Mouse (Mus musculus): Measurements from ENCODE around the gene Gse1. TPM values are rescaled to one million over a fixed set of nuclear protein-coding genes. Genes with fewer than 3 reads are reported as not detected.

Gene Gse1
- total RNA-seq, 1 experiment from 2014 or later = 16.6 TPM

DNA sequence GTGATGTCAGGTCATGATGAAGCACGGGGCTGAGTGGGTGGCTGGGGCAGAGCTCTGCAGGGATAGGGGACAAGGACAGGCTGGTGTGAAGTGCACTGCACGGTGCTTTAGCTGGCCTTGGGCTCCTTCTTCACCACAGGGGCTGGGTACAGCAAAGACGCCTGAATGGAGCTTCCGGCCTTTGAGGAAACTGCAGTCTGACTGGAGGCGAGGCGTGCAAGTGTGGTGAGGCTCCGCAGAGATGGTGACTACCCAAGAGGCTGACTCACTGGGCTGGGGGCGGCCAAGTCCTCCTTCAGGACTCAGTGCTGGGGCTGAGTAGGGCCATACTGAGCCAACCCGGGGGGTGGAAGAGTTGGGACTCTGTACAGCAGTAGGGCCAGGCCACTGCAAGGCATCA is 22.3 kb upstream of the Gse1 start:
- ATAC-seq (replicated peaks in 1 of 2; ENCODE audit: insufficient read depth in 1 of 2, low FRiP score in 2 of 2, low TSS enrichment in 1 of 2, low read depth in 1 of 2, poor library complexity in 2 of 2, severe bottlenecking in 2 of 2) = peak; percentile 25 to 62; a peak in 1 of 4 replicates

DNA sequence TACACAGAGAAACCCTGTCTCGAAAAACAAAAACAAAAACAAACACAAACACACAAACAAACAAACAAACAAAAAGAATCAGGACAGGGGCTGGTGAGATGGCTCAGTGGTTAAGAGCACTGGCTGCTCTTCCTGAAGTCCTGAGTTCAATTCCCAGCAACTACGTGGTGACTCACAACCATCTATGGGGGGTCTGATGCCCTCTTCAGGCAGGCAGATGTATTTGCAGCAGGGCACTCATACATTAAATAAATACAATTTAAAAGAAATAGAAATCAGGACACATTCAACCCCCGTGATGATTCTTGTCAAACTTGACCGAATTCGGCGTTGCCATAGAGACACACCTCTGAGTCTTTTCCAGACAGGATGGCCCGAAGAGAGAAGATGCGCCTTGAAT is 20.9 kb upstream of the Gse1 start:
- ATAC-seq (replicated peaks in 1 of 2; ENCODE audit: insufficient read depth in 1 of 2, low FRiP score in 2 of 2, low TSS enrichment in 1 of 2, low read depth in 1 of 2, poor library complexity in 2 of 2, severe bottlenecking in 2 of 2) = no peak

DNA sequence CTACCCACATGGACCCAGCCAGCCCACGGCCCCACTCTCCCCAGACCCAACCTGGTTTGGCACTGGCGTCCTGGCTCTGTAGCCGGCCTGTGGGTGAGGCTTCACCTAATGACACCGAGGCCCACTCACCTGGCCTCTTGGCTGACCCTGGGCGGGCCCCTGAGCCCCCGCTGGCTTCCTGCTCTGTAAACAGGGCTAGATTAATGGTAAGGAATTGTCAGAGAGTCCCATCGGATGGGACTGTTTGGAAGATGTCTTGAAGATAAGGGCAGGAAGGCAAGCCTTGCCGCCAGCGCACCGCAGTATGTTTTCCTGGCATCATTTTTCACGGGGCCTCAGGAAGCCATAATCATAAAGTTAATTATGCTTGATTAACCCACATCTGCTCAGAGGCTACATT is 20.1 kb upstream of the Gse1 start:
- no peak for ATAC-seq (replicated peaks in 1 of 2; ENCODE audit: insufficient read depth in 1 of 2, low FRiP score in 2 of 2, low TSS enrichment in 1 of 2, low read depth in 1 of 2, poor library complexity in 2 of 2, severe bottlenecking in 2 of 2)

DNA sequence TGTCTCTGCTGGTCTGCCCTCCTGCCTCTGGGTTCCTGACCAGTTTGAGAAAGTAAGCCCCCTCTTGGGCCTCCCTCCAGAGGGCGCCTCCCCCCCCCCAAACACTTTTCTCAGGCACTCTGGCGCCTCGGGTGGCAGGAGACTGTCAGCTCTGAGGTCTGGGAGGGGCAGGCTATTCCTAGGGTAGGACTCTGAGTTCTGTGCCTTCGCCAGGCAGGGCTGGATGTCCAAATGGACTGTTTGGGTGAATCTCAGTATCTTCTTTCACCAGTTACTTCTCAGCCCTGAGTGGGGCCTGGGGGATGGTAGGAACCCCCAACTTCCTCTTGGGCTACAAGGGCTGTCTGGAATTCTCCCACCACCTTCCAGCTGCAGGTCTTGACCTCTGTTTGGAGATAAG is 16.9 kb upstream of the Gse1 start:
- ATAC-seq (replicated peaks in 1 of 2; ENCODE audit: insufficient read depth in 1 of 2, low FRiP score in 2 of 2, low TSS enrichment in 1 of 2, low read depth in 1 of 2, poor library complexity in 2 of 2, severe bottlenecking in 2 of 2) = peak in 1 of 2 experiments; percentile 12; a peak in 1 of 4 replicates

DNA sequence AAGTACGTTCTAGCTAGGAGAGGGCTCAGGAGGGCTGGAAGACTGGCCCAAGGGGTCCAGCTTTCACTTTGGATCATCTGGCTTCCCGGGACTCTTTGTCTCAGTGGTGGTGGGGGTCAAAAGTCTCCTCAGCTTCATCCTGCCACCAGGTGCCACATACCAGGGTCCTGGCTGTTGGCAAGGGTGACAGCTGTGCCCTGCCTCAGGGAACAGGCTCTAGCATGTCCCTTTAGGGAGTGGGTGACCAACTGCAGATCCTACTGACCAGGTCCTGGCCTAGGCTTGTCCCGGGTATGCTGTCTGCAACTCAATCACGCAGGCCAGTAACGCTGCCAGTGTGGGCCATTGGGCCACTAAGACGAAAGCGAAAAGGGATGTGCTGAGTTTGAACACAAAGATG is 15.7 kb upstream of the Gse1 start:
- ATAC-seq (replicated peaks in 1 of 2; ENCODE audit: insufficient read depth in 1 of 2, low FRiP score in 2 of 2, low TSS enrichment in 1 of 2, low read depth in 1 of 2, poor library complexity in 2 of 2, severe bottlenecking in 2 of 2) = no peak

DNA sequence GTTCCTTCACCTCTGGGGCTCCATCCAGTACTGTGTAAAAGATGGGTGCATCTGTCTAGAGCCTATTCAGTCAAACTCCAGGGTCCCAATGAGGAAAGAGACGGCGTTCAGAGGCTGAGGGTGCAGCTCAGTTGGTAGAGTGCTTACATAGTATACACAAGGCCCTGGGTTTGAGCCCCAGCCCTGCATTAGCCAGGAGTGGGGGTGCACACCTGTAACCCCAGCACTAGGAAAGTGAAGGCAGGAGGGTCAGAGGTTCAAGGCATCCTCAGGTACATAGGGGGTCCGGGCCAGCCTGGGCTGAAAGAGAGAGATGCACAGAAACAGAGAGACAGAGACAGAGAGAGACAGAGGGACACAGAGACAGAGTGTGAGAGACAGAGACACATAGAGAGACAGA is 15.0 kb upstream of the Gse1 start:
- no peak for ATAC-seq (replicated peaks in 1 of 2; ENCODE audit: insufficient read depth in 1 of 2, low FRiP score in 2 of 2, low TSS enrichment in 1 of 2, low read depth in 1 of 2, poor library complexity in 2 of 2, severe bottlenecking in 2 of 2)

DNA sequence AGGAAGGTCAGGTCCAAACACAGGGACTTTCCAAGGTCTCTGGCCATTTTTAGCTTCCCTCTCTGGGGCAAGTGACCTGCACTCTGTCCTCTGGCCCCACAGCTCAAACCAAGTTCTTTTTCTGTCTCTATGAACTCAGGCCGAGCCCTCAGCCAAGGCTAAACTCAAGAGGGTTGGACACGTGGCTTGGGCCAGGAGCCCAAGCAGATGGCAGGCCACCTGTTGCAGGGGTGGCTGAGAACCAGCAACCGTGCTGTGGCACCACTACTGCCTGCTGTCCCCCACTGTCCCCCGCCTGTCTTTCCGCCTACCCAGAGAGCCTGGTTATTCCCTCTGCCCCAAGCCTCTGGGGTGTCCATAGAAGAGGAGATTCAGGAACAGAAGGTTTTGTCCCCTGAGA is 14.3 kb upstream of the Gse1 start:
- no peak for ATAC-seq (replicated peaks in 1 of 2; ENCODE audit: insufficient read depth in 1 of 2, low FRiP score in 2 of 2, low TSS enrichment in 1 of 2, low read depth in 1 of 2, poor library complexity in 2 of 2, severe bottlenecking in 2 of 2)

DNA sequence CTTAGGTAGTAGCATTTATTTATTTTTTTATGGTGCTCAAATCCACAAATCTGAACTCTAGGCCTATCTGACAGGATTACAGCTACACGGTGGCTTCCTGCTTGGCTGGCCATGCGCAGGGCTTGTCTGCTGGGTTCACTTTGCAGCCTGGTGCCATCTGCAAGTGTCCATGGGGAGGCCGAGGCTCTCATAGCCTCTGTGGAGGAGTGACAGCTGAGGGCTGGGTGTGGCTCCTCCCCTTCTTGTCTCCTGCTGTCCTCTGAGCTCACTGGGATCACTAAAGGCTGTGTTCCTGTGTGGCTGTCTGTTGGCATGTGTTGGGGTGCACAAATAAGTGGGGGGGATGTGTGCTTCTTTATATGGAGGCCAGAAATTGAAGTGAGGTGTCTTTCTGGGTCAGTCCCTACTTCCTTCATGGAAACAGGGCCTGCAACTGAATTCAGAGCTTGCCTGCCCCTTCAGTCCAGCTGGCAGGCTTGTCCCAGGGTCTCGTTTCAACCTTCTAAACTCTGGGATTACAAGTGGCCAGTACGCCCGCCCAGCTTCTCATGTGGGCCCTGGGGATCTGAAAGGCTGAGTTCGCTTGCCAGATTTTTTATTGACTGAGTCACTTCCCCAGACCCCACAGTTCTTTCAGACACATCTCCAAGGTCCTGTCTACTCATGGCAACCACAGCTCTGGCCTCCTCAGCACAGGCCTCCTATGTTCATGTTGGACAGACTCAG is 12.7 kb upstream of the Gse1 start:
- ATAC-seq (replicated peaks in 1 of 2; ENCODE audit: insufficient read depth in 1 of 2, low FRiP score in 2 of 2, low TSS enrichment in 1 of 2, low read depth in 1 of 2, poor library complexity in 2 of 2, severe bottlenecking in 2 of 2) = no peak

DNA sequence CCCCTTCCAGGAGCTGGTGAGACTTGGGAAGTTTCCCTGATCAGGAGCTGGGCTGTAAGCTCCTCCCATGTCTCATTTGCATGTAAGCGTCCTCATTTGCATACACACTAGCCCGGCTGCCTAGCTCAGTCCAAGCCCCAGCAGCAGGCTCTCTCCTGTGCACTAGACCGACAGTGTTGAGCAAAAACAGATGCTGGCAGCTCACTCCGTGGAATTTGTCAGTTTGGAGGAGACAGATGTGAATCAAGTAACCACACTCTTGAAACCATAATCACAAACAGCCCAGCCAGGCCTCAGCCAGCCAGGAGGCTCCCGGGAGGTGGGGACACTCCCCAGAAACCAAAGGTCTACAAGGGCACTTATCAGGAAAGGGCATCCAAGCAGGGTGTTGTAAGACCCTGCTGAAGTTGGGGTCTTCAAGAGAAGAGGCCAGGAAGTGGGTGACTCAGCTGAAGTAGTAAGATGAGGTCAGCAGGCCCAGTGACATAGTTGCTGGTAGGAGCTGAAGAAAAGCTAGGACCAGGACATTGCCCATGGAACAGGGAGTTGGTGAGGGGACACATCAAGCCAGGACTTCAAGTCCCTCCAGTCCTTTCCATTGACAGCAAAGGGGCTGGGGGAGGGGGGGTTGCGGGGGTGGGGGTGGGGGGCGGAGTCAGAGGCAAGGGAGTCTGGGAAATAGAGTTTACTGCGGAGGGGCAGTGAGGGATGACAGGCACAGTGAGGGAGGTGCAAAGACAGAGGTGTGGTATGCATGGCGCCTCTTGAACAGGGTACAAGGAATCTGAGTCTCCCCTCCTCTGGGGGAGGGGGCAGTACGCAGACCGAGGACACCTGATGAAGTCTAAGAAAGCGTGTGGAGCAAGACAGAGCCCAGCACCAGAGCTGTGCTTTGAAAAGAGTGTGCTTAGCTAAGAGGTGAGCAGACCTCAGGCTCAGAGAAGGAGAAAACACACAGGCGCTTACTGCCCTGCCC is 11.1 kb upstream of the Gse1 start:
- ATAC-seq (replicated peaks in 1 of 2; ENCODE audit: insufficient read depth in 1 of 2, low FRiP score in 2 of 2, low TSS enrichment in 1 of 2, low read depth in 1 of 2, poor library complexity in 2 of 2, severe bottlenecking in 2 of 2) = peak in 1 of 2 experiments; percentile 26; a peak in 1 of 4 replicates

DNA sequence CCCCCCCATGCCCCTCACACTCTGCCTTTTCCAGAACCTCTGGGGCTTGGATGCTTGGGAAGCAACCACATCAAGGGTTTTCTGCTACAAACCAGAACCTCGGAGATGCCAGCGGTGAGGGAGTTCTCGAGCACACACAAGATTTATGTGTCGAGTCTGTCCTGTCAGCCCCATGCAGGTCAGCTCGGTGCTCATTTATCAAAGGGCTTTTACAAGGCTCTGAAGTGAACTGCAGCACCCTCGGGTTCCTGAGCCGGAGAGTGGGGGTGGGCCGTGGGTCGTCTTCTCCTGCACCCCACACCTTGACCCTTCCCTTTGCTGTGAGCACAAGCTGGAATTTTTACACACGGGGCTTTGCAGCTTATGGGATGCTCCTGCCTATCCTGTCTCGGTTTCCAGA is 5.7 kb upstream of the Gse1 start:
- no peak for ATAC-seq (replicated peaks in 1 of 2; ENCODE audit: insufficient read depth in 1 of 2, low FRiP score in 2 of 2, low TSS enrichment in 1 of 2, low read depth in 1 of 2, poor library complexity in 2 of 2, severe bottlenecking in 2 of 2)

DNA sequence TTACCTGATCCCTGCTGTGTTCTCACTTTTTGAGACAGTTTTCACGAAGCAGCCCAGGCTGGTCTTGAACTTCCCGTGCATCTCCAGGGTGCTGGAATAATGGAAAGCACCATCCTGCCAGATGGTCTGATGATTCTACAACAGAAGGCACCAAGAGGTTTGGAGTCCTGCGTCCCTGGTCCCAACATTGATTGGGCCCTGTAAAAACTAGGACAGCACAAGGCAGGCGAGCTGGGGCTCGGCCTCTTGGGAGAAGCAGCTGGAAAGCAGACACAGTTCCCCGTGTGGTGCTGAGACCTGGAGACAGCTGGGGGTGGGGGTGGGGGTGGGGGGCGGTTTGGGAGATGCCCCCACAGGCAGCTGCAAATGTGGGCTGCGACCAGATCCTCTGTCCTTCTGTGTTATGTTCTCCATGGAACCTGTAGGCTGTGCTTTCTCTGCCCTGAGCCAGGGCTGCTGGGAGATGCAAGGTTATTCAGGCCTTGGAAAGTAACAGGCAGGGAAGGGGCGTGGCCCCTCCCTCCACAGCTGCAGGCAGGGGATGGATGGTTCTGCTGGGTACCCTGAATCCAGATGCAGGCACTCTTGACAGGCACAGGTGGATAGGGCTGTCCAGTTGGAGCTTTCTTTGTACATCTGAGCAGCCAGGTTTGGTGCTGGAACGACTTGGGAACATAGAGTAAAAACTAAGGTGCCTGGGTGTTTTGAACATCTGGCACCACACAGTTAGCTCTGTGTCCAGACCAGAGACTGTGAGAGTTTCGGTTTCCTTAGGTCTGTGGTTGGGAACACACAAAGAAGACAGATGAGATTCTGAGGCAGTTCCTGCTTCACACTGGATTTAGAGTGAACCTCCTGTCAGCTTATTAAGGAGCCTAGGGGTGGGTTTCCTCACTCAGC is 3.5 kb upstream of the Gse1 start:
- ATAC-seq (replicated peaks in 1 of 2; ENCODE audit: insufficient read depth in 1 of 2, low FRiP score in 2 of 2, low TSS enrichment in 1 of 2, low read depth in 1 of 2, poor library complexity in 2 of 2, severe bottlenecking in 2 of 2) = 0 out of 4 replicates have a peak, but pooled peaks of 1 of the 2 experiments have one; percentile 25

DNA sequence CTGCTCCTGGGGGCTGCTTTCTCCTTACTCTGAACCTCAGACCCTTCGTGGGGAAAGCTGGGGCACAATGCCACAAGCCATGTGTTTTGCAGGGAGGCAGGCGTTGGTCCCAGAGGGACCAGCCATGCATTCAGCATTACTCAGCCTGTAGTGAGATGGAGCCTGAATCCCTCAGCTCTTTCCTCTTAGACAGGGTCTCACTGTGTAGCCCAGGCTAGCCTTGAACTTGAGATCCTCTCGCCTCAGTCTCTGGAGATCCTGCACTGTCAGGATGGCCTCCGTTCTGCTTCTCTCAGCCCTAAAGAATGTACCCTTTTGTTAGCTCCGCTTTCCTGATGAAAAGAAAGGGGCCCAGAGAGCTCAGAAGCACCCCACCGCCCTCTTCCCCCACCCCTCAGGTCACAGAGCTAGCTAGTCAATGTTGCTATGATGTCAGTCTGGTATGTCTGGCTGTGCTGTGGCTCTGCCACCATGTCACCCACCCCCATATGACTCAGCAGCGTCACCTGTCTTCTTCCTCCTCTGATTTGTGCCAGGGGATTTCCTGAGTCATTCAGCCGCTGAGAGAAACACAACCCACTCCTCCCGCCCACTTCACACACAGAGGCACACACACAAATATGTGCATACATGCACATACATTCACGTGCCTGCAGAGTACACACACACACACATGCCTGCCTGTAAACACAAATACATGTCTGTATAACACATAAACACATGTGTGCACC is 2.7 kb upstream of the Gse1 start:
- peak; percentile 34 to 57; a peak in 3 of 4 replicates for ATAC-seq (replicated peaks in 1 of 2; ENCODE audit: insufficient read depth in 1 of 2, low FRiP score in 2 of 2, low TSS enrichment in 1 of 2, low read depth in 1 of 2, poor library complexity in 2 of 2, severe bottlenecking in 2 of 2)

DNA sequence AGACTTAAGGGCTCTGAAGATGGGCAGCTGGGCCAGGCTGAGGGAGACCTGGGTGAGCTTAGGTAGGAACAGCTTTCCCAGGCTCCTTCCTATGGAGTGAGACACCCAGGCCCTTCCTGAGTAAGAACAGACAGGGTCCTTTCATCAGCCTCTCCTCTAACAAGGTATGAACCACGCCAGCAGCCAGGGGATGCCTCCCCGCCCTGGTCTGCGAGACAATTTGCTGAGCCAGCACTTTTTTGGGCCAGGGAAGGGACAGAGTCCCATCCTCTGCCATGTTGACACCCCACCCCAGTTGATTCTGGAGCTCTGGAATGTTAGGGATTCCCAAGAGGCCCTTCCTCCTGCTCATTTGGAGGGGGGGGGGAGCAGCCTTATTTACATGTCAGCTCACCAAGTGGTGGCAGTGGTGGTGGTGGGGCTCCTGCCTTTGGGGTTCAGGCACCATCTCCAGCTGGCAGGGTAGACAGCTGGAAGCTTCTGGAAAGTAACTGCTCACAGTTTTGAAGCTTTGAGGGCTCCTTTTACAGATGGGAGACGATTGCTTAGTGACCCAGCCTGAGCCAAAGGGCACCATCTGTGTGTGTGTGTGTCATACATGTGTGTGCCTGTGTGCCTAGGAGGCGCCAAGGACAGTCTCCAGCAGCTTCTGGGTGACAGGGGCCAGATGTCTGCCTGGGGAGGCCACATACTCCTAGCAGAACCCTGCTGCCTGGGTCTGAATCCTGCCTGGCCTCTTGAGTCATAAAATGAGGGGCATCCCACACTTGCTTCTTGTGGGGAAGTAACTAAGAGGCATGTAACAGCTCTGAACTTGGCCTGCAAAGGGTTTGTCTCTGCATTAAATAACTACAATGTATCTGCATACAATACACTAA is 1.3 kb upstream of the Gse1 start:
- no peak for ATAC-seq (replicated peaks in 1 of 2; ENCODE audit: insufficient read depth in 1 of 2, low FRiP score in 2 of 2, low TSS enrichment in 1 of 2, low read depth in 1 of 2, poor library complexity in 2 of 2, severe bottlenecking in 2 of 2)

DNA sequence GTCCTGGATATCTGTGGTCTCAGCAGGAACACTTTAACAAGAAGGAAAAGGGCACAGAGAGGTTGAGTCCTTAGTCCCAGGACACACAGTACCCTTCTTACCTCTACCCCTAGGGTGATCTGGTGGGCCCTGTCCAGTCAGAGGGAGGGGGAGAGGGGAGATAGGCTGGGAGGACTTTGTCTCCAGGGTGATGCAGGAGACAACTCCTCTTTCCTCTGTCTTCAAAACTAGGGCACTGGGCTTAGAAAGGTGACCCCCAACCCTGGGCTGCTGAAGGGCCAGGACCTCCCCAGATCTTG is 729 bp upstream of the Gse1 start:
- ATAC-seq (replicated peaks in 1 of 2; ENCODE audit: insufficient read depth in 1 of 2, low FRiP score in 2 of 2, low TSS enrichment in 1 of 2, low read depth in 1 of 2, poor library complexity in 2 of 2, severe bottlenecking in 2 of 2) = no peak

DNA sequence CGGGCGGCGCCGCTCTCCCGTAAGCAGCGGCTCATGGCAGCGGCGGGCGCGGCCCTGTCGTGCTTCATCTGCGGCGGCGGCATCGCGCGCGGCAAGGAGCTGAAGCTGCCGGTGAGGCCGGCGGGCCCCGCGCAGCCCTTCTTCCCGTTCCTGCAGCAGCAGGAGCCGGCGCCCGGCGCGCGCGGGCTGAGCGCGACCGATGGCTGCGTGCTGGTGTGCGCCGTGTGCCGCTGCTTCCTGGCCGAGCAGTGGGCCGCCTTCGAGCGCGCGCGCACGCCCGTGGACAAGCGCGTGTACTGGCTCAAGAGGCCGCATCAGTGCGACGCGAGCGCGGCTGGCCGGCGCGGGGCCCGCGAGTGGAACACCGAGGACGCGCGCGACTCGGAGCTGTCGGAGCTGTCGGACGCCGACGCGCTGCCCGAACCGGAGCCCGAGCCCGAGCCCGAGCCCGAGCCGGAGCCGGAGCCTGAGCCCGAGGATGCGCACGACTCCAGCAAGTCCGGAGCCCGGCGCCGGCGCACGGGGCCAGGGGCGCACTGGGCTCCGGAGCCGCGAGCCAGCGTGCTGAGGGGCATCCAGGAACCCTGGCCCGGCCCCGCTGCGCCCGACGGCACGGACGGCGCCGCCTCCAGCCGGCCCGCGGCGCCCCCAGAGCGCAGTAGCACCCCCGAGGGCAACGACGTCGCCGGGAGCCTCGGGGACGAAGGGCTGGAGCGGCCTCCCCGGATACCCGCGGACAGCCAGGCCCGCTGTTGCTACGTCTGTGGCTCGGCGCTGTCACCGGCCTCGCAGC is 721 bp downstream of the Gse1 start:
- ATAC-seq (replicated peaks in 1 of 2; ENCODE audit: insufficient read depth in 1 of 2, low FRiP score in 2 of 2, low TSS enrichment in 1 of 2, low read depth in 1 of 2, poor library complexity in 2 of 2, severe bottlenecking in 2 of 2) = no peak

DNA sequence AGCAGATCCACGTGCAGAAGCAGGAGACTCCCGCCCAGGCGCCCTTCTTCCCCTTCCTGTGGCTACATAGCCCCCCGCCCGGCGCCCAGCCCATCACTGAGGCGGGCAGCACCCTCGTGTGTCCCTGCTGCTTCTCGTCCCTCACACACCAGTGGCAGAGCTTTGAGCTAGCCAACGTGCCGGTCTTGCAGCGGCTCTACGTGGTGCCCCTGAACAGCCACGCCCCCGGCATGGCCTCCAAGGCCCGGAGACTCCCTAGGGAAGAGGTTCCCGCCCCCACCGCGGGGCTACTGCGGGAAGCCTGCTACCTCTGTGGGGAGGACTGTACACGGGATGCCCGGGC is 1.3 kb downstream of the Gse1 start:
- no peak for ATAC-seq (replicated peaks in 1 of 2; ENCODE audit: insufficient read depth in 1 of 2, low FRiP score in 2 of 2, low TSS enrichment in 1 of 2, low read depth in 1 of 2, poor library complexity in 2 of 2, severe bottlenecking in 2 of 2)

All from hematopoietic stem cell, adult 5-6 weeks (primary cell).